30 mouse cellular contexts compared by ENCODE assay signal in genomic region chr5:3216053-3216452, GRCm38 (mm10).
DNase-seq lines count a peak whose midpoint lies in the region; ATAC-seq and TF ChIP-seq lines count a peak whose summit lies in the region.
"Had no signal": no experiment of that assay in that cellular context is flagged by ENCODE, and none has a peak within 500 bp of the region (broad histone marks: within the 10 kb centered on the region; RNA-seq: fewer than 3 reads in every experiment).

No protein-coding gene starts in this region.

- no peak for TF ChIP-seq RAD21 in MEL (IDR thresholded peaks at IDR 0.05; ENCODE audit: low read depth, low read length)

- H3K4me3 ChIP-seq in MEL (ENCODE audit: control insufficient read depth in 1 of 2, insufficient read depth in 1 of 2, low read depth in 2 of 2, low read length in 2 of 2) = no peak overlapping the region
- H3K4me3 ChIP-seq in intestine, embryonic 15.5 days (replicated peaks) = no peak overlapping the region
- no peak overlapping the region for H3K4me3 ChIP-seq in midbrain, embryonic 10.5 days
- H3K4me3 ChIP-seq: embryonic facial prominence, embryonic 12.5 days; embryonic facial prominence, embryonic 15.5 days; gastrocnemius, adult 2 months; heart, embryonic 12.5 days; heart, embryonic 15.5 days; hindbrain, embryonic 10.5 days; hindbrain, embryonic 13.5 days had no signal

- no peaks in the 10 kb centered on the region for H3K9me3 ChIP-seq in MEL (replicated peaks; ENCODE audit: insufficient read depth, low read length)
- H3K9me3 ChIP-seq in intestine, embryonic 15.5 days = no peaks in the 10 kb centered on the region
- no peaks in the 10 kb centered on the region for H3K9me3 ChIP-seq in midbrain, embryonic 10.5 days (replicated peaks)
- H3K9me3 ChIP-seq: embryonic facial prominence, embryonic 12.5 days; embryonic facial prominence, embryonic 15.5 days; heart, embryonic 12.5 days; heart, embryonic 15.5 days; hindbrain, embryonic 10.5 days; hindbrain, embryonic 13.5 days had no signal

- H3K27me3 ChIP-seq in MEL (ENCODE audit: control insufficient read depth in 1 of 2, insufficient read depth in 2 of 2, low read length in 2 of 2) = no peaks in the 10 kb centered on the region
- H3K27me3 ChIP-seq in intestine, embryonic 15.5 days (replicated peaks) = no peaks in the 10 kb centered on the region
- no peaks in the 10 kb centered on the region for H3K27me3 ChIP-seq in midbrain, embryonic 10.5 days (ENCODE audit: low read depth, poor library complexity, severe bottlenecking)
- H3K27me3 ChIP-seq: CH12.LX; embryonic facial prominence, embryonic 12.5 days; embryonic facial prominence, embryonic 15.5 days; heart, embryonic 12.5 days; heart, embryonic 15.5 days; hindbrain, embryonic 13.5 days had no signal

- no peak overlapping the region for H3K27ac ChIP-seq in MEL (ENCODE audit: control insufficient read depth, low read depth, low read length)
- H3K27ac ChIP-seq in intestine, embryonic 15.5 days = no peak overlapping the region
- H3K27ac ChIP-seq in midbrain, embryonic 10.5 days (replicated peaks) = no peak overlapping the region
- H3K27ac ChIP-seq: embryonic facial prominence, embryonic 12.5 days; embryonic facial prominence, embryonic 15.5 days; gastrocnemius, adult 2 months; heart, embryonic 15.5 days; hindbrain, embryonic 10.5 days; hindbrain, embryonic 13.5 days had no signal

- H3K79me2 ChIP-seq in MEL (ENCODE audit: control insufficient read depth, insufficient read depth, low read length, poor library complexity) = no peaks in the 10 kb centered on the region

- 51% methylated on average over 5 of the region's 5 CpGs for WGBS in intestine, embryonic 15.5 days
- 87% methylated on average over 5 of the region's 5 CpGs for WGBS in midbrain, embryonic 10.5 days

- H3K4me2 ChIP-seq in intestine, embryonic 15.5 days (replicated peaks) = no peak overlapping the region
- H3K4me2 ChIP-seq: embryonic facial prominence, embryonic 12.5 days; embryonic facial prominence, embryonic 15.5 days; heart, embryonic 12.5 days; heart, embryonic 15.5 days; hindbrain, embryonic 13.5 days had no signal

- no peak for TF ChIP-seq CTCF in MEL (IDR thresholded peaks at IDR 0.05 in 2 of 3, conservative IDR thresholded peaks at IDR 0.05 in 1 of 3; ENCODE audit: control insufficient read depth in 1 of 3, insufficient read depth in 1 of 3, low read depth in 2 of 3, low read length in 3 of 3, poor library complexity in 1 of 3, severe bottlenecking in 1 of 3)

- ATAC-seq in intestine, embryonic 15.5 days = peak; percentile 91
- peak; percentile 31 for ATAC-seq in megakaryocyte progenitor cell, adult 5-6 weeks (replicated peaks; ENCODE audit: poor library complexity)
- ATAC-seq: activated CD4-positive, CD25-positive, alpha-beta regulatory T cell, adult 4 months; forebrain, embryonic 14.5 days; forebrain, postnatal 0 days; hindbrain, embryonic 16.5 days had no signal

- H3K9ac ChIP-seq in MEL (ENCODE audit: control insufficient read depth, low read depth, low read length, poor library complexity, severe bottlenecking) = no peak overlapping the region
- no peak overlapping the region for H3K9ac ChIP-seq in intestine, embryonic 15.5 days
- H3K9ac ChIP-seq: embryonic facial prominence, embryonic 12.5 days; embryonic facial prominence, embryonic 15.5 days; forebrain, postnatal 0 days; heart, embryonic 12.5 days; heart, embryonic 15.5 days; hindbrain, embryonic 13.5 days had no signal

- H3K4me1 ChIP-seq in MEL (ENCODE audit: control insufficient read depth in 1 of 2, insufficient read depth in 2 of 2, low read length in 2 of 2) = peaks cover 1 to 11% of the 10 kb centered on the region in 2 experiments
- H3K4me1 ChIP-seq in intestine, embryonic 15.5 days (replicated peaks) = no peaks in the 10 kb centered on the region
- no peaks in the 10 kb centered on the region for H3K4me1 ChIP-seq in midbrain, embryonic 10.5 days
- H3K4me1 ChIP-seq: embryonic facial prominence, embryonic 12.5 days; embryonic facial prominence, embryonic 15.5 days; heart, embryonic 12.5 days; heart, embryonic 15.5 days; hindbrain, embryonic 10.5 days; hindbrain, embryonic 13.5 days had no signal

- TF ChIP-seq EP300 in MEL (IDR thresholded peaks at IDR 0.05; ENCODE audit: low read depth in 1 of 2, low read length in 2 of 2) = peak; percentile 15 to 48; a peak in 2 of 4 replicates

- TF ChIP-seq POLR2A in MEL (IDR thresholded peaks at IDR 0.05; ENCODE audit: control insufficient read depth in 1 of 2, insufficient read depth in 1 of 2, low read depth in 1 of 2, low read length in 2 of 2, poor library complexity in 1 of 2) = no peak

- H3K36me3 ChIP-seq in MEL (ENCODE audit: control insufficient read depth in 1 of 2, insufficient read depth in 2 of 2, low read length in 2 of 2) = peaks cover 0 to 2% of the 10 kb centered on the region in 2 experiments; a peak in 2 of 4 replicates
- H3K36me3 ChIP-seq in intestine, embryonic 15.5 days = no peaks in the 10 kb centered on the region
- no peaks in the 10 kb centered on the region for H3K36me3 ChIP-seq in midbrain, embryonic 10.5 days
- H3K36me3 ChIP-seq: embryonic facial prominence, embryonic 12.5 days; embryonic facial prominence, embryonic 15.5 days; heart, embryonic 12.5 days; heart, embryonic 15.5 days; hindbrain, embryonic 10.5 days; hindbrain, embryonic 13.5 days had no signal

- peak; percentile 59 for DNase-seq in MEL (ENCODE audit: low read depth, low spot score)
- no peak for DNase-seq in cerebellum, postnatal 4 days (ENCODE audit: low spot score in 2 of 2)
- DNase-seq in c-Kit-positive CD71-positive TER-119-positive erythroid progenitor cells, embryonic 14.5 days (ENCODE audit: low spot score) = no peak
- no peak for DNase-seq in midbrain, embryonic 10.5 days (ENCODE audit: low spot score)
- DNase-seq: adrenal gland, adult 8-10 months; adrenal gland, postnatal 25 days; B cell, adult 2 months; cerebellum, adult 11 months; cerebellum, adult 2 months; cerebellum, adult 9-11 months; cerebellum, postnatal 25 days; forebrain, postnatal 0 days; gastrocnemius, adult 2 months; gastrocnemius, postnatal 14 days; heart, adult 11 months; heart, postnatal 10 days; heart, postnatal 36 days; kidney, adult 18-20 months had no signal

TF ChIP-seq in MEL, 35 proteins besides CTCF, POLR2A, EP300 and RAD21:
- TF ChIP-seq UBTF (IDR thresholded peaks at IDR 0.05; ENCODE audit: borderline replicate concordance, insufficient read depth, low read depth, low read length) (no peak), ZC3H11A (IDR thresholded peaks at IDR 0.05; ENCODE audit: low read depth, low read length) (no peak), TAL1 (IDR thresholded peaks at IDR 0.05; ENCODE audit: low read length) (peak; percentile 32), MYB (IDR thresholded peaks at IDR 0.05; ENCODE audit: low read depth, low read length) (no peak), GATA1 (IDR thresholded peaks at IDR 0.05; ENCODE audit: low read depth, low read length) (peak; percentile 49; the same call in 1 of the 2 replicates)
TF ChIP-seq in MEL: peak in this region for 2.
